Mouse (Mus musculus): Measurements from ENCODE around the gene Clk3.

DNA sequence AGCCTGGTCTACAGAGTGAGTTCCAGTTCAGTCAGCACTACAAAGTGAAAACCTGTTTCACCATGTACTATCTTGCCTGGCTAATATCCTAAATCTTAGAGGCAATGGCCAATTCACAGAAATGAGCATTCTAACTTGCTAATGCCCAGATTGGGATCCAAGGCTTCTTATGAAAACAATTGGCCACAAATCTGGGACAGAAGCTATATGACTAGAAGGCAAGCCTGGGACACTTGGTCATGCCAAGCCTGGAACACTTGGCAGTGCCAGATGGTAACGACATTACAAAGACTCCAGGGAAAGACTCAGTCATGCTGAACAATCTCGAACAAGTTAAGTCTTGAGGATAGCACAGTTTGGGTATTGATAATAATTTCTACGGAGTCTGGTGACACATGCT, 59.2 kb downstream of the Clk3 start:
- TF ChIP-seq CTCF (IDR thresholded peaks at IDR 0.05; ENCODE audit: control insufficient read depth, insufficient read depth, insufficient replicate concordance, low read depth, low read length) (no peak), POLR2A (IDR thresholded peaks at IDR 0.05; ENCODE audit: control insufficient read depth, low read depth, low read length) (no peak)
